Mouse (Mus musculus): ENCODE measurements around the gene Pde3a. TPM values are rescaled to one million over a fixed set of nuclear protein-coding genes. Genes with fewer than 3 reads are reported as not detected.

The Pde3a gene
- total RNA-seq, 2 experiments from 2014 or later: 51.1 to 64.5 TPM

DNA sequence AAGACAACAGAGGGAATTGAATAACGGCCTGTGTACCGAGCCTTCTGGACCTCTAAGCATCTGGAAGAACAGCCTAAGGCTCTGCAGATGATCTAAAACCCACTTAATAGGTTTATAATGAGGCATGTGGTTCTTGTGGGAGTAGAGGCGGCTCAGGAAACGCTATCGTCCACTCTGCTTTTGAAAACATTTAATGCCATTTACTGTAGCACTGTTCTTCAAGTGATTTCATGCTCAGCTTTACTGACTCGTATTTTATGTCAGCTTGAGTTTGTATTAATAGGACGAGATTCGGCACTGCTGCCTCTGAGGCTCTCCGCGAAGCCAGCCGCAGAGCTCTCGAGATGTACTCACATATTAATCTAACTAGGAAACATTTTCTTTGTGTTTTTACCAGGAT lies 131.9 kb downstream of the Pde3a start:
- no peak for DNase-seq
- intact Hi-C loops (cut with DNase I): no loop called here

DNA sequence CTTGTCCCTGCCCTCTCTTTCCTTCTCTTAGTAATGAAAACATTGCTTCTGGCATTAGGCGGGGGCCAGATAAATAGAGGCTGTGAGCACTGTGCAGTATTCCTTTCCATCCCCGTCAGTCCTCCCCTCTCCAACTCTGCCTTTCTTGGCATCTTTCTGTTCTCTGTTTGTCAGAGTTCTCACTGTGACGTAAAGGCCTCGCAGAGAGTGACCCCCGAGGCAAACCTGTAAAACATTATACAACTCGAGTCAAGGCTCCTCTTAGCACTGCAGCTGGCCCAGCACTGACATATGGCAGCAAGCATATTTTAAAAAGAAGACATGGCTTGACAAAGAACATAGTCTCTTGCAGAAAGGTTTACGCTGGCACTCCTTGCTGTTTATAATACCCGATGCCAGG lies 132.4 kb downstream of the Pde3a start:
- intact Hi-C loops (cut with DNase I): no loop called here
- peak in 1 of 2 experiments; percentile 17 for DNase-seq

DNA sequence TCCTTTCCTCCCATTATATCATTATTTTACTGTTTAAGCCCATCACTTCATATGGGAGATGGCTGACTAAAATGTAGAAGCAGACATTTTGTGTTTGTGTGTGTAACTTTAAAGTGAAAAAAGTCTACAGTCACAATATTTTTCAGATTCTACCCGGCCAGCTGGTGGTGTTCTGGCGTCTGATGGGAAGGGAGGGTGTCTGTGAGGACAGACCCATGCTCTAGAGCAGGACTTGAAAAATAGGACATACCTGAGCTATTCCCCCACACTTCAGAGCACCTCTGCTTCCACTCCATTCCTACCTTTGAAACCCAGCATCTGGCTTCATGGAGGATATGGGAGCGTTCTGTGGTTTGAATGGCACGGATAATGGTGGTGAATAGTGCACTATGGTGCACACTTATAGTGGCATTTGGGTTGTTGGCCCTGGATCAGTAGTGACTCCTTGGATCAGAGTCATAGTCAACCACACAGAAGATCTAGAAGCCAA lies 132.9 kb downstream of the Pde3a start:
- DNase-seq: no peak
- intact Hi-C loops (cut with DNase I): no loop called here

DNA sequence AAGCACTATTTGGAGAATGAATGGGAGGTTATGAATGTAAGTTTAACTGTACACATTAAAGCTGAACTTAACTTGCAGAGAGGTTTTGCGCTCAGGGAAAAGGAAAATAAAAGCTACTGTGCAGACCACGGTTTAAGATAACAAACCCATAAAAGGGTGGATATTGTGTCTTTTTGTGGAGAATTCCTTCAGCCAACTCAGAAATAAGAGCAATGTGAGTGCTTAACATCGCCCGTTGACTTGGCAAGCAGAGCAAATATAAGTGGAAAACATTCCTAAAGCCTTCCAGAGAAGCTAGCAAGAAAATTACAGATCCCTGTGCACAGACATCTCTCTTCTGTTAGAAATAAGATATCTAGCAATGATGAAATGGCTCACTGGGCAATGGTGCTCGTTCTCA lies 139.0 kb downstream of the Pde3a start:
- DNase-seq: no peak
- intact Hi-C loops (cut with DNase I): no loop called here

DNA sequence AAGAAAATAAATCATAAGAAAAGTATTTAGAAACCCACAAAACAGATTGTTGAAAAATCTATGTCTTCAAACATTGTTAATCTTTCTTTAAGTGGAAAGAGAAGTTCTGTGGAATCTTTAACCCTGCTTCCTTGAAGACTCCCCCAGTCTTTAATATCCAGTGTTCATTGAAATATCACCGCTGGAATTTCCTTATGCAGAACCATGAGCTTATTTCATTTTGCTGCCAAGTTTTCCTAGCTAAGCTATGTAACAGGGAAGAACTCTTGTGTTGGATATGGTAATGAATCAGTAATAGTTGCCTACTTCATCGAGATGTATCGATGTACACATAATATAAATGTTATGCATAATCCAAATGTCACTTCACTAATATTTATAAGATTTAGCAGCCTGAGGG lies 146.9 kb downstream of the Pde3a start:
- no peak for DNase-seq
- intact Hi-C loops (cut with DNase I): no loop called here

DNA sequence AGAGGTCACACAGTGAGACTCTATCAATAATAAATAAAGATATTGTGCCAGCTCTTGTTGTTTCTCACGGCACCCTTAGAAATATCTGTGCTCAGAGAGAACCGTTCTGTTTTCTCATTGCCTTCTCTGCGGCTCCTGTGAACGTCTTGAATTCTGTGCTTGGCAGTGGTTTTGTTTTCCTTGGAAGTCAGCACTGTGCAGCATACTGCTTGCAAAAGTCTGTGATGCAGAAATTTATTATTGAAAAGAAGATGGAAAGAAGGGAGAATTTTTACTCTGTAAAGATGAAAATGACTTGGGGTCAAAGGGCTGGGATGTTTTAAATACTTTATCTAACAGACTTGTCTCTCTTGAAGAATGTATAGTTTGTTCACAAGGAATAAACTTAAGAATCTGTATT lies 150.3 kb downstream of the Pde3a start:
- peak in 1 of 2 experiments; percentile 47 for DNase-seq
- intact Hi-C loops (cut with DNase I): no loop called here

DNA sequence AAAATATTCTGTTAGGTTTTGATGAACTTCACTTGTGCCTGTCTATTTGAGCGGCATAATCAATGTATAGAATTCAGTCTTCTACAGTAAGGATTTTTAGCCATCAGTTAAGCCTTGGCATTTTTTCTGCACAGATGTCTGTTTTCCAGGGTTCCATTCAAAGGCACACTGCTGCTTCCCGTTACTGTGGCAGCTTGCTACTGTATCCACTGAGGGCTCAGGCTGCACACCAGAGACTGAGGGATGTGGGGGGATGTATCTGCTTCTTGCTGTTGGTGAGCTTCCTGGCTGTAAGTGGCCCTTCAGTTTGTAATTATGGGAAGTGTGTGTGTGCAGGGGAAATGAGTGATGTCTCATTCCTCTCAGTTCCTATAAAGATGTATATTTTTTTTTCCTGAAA lies 154.9 kb downstream of the Pde3a start:
- intact Hi-C loops (cut with DNase I): no loop called here
- no peak for DNase-seq

DNA sequence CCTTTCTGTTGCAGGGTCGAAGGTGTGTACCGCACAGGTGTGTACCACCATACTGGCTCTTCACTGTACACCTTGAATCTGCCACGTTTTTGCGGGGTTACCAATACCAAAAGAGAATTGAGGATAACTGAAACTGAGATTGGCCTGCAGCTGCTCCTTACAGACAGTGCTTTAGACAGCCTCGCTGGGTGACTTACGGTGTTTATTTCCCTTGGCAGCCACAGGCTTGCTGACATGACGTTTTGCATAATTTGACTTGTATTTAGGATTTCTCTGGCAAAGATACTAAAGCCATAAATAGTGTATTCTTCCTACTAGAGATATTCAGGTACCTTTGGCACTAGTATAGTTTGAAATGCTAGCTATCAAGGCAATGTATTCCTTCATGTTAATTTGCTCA lies 155.6 kb downstream of the Pde3a start:
- no peak for DNase-seq
- intact Hi-C loops (cut with DNase I): no loop called here

DNA sequence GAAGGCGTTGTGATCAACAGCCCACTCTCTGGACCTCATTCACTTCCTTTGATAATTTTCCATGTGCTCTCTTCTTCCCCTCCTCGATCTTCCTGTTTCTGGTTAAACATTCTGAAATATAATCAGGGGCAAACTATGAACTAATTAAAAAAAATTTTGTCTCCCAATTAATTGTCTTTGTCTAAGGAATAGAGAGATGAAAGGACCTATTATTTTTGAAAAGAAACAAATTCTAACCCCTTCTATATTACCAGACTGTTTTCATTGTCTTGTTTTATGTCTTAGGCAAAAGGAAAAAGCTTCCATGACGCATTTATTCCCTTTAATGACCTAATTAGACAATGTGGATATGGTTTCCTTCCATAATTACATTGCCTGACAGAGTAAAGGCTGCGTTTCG lies 156.4 kb downstream of the Pde3a start:
- no peak for DNase-seq
- intact Hi-C loops (cut with DNase I): no loop called here

DNA sequence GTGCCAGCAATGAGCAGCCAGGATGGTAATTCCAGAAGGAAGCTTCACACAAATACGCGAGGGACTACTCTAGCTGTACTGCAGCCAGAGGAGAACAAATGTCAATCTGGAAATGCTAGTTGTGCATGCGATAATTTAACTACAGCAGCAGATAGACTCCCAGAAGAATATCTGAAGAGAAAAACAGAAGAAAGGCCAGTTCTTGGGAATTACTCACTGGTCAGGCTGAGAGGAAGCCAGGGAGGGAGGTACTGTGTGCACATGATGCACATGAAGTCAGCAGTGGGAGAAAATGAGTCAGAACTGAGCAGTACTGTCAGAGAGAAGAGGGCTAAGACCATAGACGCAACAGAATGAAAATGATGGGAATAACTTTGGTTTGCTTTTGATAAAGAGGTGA lies 159.7 kb downstream of the Pde3a start:
- intact Hi-C loops (cut with DNase I): no loop called here
- DNase-seq: no peak

DNA sequence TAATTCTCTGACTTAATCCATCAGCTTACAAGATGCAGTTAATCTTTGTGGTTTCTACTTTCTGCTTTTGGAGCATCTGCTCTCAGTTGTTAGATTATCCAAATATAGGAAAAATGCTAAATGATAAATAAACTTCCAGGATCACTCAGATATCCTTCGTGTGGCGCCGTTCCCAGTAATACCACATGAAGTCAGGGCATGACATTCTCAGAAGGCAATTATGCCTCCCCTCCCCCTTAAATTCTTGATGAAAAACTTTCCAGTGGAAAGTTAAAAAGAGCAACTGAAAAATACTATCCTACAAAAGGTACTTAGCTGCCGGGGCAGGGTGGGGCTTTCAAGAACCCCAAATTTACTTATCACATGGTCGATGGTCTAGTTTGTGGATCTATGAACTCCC lies 161.8 kb downstream of the Pde3a start:
- intact Hi-C loops (cut with DNase I): no loop called here
- no peak for DNase-seq

DNA sequence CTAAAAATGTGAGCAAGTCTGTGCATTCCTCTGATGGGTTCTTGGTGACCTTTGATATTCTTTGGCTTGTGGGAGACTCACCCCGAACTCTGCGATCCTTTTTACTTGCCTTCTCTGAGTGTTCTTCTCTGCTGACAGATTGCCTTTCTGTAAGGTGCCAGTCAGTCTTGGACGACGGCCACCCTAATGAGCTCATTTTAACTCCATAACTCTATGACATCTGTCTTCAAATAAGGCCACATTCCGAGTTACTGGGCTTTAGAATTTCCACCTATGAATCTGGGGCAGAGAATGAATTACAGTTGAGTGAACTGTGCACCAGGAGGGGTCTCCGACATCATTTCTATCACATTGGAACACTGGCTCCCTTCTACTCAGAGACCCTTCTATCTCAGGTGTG lies 176.0 kb downstream of the Pde3a start:
- intact Hi-C loops (cut with DNase I): no loop called here
- peak in 1 of 2 experiments; percentile 26 for DNase-seq

DNA sequence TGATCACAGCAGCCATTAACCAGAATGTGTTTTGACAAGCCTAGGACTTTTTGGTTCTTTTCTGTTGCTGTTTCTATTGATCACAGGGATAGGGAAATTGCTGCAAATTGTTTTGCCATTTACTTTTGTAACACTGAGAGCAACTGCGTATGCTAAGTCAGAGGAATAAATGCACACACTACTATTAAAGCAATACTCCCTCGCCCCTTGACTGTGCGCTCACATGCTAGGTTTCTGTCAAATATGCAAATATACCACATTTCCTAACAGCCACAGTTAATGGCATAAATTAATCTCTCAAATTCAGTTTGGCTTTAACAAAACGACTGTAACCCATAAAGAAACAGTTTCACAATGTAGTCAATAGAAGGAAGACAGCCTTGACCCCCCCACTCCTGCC lies 179.5 kb downstream of the Pde3a start:
- DNase-seq: no peak

DNA sequence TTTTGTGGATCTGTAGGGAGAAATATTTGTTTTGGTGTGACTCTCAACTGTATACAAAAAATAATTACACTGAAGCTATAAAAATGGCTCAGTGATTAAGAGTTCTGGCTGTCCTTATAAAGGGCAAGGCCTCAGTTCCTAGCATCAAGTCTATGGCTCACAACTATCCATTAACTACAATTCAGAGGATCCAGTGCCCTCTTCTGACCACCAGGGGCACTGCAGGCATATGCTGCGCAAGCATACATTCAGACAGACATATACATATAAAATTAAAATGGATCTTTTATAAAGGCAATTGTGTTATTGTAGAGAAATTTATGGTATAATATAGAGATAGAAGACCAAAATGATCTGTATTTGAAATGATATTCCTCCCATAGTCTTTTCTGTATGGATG lies 181.1 kb downstream of the Pde3a start:
- intact Hi-C loops (cut with DNase I): no loop called here
- DNase-seq: no peak

More for the DNA sequence above, 179.5 kb downstream of the Pde3a start:
- intact Hi-C loops (cut with DNase I): no loop called here

DNA sequence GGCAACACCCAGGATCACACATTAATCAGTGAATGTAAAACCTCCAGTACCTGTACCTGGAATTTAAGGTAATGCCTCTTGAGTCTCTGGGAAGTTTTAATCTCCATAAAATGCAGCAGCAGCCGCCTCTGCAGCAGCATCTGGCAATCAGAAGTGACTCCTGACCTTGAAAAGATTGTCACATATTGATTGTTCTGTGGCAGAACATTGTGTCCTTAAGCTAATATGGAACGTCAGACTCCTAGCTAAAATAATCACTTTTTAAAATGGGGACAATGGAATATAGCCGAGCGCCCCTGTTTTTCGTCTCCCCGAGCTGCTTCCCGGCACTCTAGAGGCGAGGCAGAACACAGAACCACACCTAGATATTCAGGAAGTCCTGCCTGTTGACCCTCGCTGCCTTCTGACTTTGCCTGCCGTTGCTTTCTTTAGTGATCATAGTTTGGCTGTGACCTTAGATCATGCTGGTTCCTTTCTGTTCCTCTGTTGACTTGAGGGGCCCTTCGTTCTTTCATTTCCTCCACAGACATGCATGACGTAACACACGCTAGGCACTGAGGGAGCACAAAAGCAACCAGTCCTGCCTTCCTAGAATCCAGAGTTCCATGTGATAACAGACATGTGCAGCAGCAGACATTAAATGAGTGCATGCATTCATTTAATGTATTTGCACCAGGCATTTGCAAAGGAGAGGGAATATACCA lies 183.4 kb downstream of the Pde3a start:
- intact Hi-C loops (cut with DNase I): no loop called here
- no peak for DNase-seq

DNA sequence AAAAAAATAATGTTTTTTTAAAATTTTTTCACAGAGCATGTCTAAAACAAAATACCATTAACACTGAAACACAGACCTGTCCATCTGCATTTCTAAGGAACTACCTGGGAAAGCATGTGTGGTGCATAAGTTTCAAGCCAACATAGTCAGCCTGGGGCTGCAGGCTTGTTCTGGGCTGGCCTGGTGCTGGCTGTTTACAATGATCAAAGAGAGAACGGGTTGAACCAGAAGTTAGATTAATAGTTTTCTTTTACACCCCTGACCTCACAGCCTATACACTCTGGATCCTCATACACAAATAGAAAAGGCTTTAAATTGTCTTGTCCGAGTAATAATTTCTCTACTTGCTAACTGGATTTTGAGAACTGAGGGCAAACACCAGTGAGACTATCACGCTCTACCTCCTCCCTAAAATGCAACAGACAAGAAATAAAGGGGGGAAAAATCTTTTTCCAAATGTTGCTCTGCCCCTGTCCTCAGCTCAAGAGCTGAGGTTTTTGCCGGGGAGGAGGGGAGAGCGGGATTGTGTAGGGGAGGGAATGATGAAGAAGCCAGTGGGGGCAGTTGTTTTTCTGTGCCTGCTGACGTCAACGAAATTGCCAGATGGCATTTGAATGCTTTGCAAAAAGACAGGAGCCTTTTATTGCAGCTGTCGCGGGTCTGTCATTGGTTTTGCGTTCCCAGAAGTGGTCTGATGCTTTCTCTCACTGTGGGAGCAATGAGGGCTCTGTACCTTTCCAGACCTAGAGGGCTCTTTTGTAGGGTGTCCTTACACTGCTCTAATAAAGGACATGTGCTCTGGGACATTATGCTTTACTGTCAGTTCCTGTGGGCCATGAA lies 185.1 kb downstream of the Pde3a start:
- intact Hi-C loops (cut with DNase I): no loop called here
- no peak for DNase-seq

DNA sequence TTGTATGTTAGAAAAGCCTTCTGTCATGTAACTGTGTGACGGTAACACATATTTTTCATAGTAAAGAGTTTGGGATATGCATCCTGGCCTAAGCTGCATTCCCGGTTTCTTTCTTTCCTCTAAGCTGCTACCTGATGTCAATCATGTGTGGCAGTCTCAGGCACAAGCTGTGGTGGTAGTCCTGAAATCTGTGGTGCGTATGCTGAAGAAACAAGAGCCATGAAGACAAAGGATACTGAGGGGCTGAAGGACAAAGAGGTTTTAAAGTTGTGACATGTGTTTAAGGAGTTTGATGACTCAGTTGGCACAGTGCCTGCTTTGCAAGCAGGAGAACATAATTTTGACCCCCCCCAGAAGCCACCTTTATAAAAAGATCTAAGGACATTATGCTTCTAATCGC lies 186.1 kb downstream of the Pde3a start:
- intact Hi-C loops (cut with DNase I): no loop called here
- no peak for DNase-seq

DNA sequence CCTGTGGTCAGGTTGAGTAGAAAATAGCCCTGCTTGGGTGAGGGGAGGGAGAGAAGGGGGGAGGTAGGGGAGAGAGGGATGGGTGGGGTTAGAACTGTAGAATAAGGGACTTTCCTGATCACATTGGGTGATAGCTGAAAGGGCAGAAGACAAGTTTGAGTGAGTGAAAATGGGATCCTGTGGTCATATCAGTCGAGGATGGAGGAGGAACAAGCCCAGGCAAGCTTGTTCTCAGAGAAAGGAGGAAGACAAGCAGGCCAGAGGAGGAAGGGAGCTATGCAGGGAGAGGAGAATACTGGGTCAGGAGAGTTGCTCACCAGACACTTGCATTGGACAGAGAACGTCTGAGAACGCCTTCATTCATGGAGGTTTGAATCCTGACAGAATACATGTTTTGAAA lies 190.9 kb downstream of the Pde3a start:
- DNase-seq: no peak
- intact Hi-C loops (cut with DNase I): loop anchor here (5.0 to 10.0 kb wide), 3 partner anchors 63 to 675 kb away; no protein-coding TSS in a partner anchor

DNA sequence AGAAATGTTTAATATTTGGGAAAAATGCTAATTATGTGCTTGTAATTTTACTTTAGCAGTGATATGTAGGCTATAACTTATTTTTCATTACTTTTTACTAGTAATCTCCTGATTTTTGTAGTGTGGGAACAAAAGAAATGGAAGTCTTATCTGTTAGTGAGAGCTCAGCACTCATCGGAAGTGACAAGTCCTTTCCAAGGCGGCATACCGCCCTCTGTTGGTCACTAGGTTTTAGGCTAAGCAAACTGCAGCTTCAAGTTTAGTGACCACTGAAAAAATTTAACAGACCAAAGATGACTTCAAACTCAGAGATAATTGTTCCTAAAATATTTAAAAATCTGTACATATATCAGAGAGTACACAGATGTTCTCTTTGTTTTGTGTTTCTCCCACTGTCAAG lies 198.5 kb downstream of the Pde3a start:
- intact Hi-C loops (cut with DNase I): loop anchor here (2.0 to 10.0 kb wide), 3 partner anchors 137 to 683 kb away; partner anchors contain the start of gene Pde3a
- peak; percentile 68 to 76 for DNase-seq

DNA sequence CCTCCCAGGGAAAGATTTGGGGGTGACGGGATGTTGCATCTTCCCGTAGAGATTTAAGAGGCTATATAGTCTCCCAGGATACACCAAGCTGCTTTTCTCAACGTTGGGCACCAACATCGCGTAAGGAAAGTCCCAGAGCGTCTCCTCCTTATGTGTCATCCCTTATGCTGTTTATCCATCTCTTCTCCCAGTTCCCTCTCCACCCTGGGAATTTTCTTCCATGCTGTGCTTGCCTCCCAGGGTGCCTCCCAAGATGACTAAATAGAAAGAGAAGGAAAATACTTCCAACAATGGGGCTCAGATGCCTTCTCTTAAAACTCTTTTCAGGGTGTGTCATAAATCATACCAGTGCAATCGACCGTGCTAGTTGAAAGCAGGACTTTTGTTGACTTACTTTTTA lies 199.8 kb downstream of the Pde3a start:
- intact Hi-C loops (cut with DNase I): loop anchor here (5.0 to 10.0 kb wide), 2 partner anchors 202 to 684 kb away; partner anchors contain the start of gene Pde3a
- no peak for DNase-seq

DNA sequence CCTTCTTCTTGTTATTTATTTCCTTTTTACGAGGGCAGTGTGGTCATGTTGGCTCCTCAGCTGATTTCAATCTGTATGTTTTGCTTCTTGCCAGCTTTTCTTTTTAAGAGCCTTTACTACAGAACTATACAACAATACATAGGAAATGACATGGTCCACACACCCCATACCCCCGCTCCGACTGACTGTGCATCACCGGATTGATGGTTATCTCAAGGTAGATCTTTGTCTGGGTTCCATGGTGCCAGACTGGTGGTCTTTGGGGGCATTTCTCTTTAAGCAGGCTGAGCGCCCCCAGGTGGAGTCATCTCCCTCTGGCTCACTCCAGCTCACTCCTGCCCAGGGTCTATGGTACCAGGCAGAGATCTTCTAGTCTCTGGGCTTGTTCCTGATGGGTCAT lies 206.3 kb downstream of the Pde3a start:
- no peak for DNase-seq
- intact Hi-C loops (cut with DNase I): no loop called here

DNA sequence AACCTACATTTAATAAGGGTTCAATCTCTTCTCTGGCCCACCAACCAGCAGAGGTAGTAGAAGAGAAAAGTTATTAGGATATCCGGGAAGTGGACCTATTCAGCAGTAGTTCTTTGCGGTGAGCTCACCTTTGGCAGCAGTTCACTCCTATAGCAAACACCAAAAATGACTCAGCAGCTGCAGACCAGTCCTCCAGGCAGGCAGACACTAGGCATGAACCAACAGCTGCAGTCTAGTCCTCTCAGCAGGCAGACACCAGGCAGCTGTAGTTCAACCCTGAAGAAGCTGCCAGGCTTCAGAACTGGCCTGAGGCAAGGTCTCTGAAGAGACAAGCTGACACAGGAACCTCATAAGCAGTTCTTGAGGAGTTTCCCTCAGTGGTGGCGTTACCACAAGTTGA lies 207.5 kb downstream of the Pde3a start:
- no peak for DNase-seq

More for the DNA sequence above, 207.5 kb downstream of the Pde3a start:
- intact Hi-C loops (cut with DNase I): no loop called here
